8 mouse cellular contexts compared by ENCODE assay signal in genomic region chr15:78530671-78531450, GRCm38 (mm10). TPM values are rescaled to one million over a fixed set of nuclear protein-coding genes. Genes with fewer than 3 reads are reported as not detected.
DNase-seq lines count a peak whose midpoint lies in the region; ATAC-seq lines count a peak whose summit lies in the region.

Gene C1qtnf6, minus strand, starts transcription at chr15:78531416.

- H3K4me2 ChIP-seq in lung, embryonic 15.5 days: peak within 1 kb of the TSS; percentile 53

- H3K36me3 ChIP-seq in lung, embryonic 15.5 days: no peaks in the 10 kb centered on the region

- H3K4me1 ChIP-seq in lung, embryonic 15.5 days: peaks cover 55% of the 10 kb centered on the region

- no peaks in the 10 kb centered on the region for H3K9me3 ChIP-seq in lung, embryonic 15.5 days

- H3K27ac ChIP-seq in lung, embryonic 15.5 days: peak within 1 kb of the TSS; percentile 85

- peak within 1 kb of the TSS; percentile 29 for H3K4me3 ChIP-seq in lung, embryonic 15.5 days

- no peaks in the 10 kb centered on the region for H3K27me3 ChIP-seq in lung, embryonic 15.5 days

- WGBS in lung, embryonic 15.5 days: 54% methylated on average over 17 of the region's 17 CpGs

- peak in 1 of 2 experiments; percentile 42 for DNase-seq in layer of hippocampus, postnatal 10 days (ENCODE audit: low spot score in 2 of 2)
- no peak for DNase-seq in layer of hippocampus, adult 8-10 months (ENCODE audit: low spot score in 2 of 2)
- peak; percentile 72 for DNase-seq in cerebellum, adult 9-10 months
- no peak for DNase-seq in gonadal fat pad, adult 2 months (ENCODE audit: low read depth)
- DNase-seq in kidney, adult 11 months: peak; percentile 57
- DNase-seq in testis, postnatal 14 days (ENCODE audit: low spot score): peak; percentile 85
- DNase-seq in layer of hippocampus, adult 18-20 months (ENCODE audit: low spot score in 2 of 2): no peak

- H3K9ac ChIP-seq in lung, embryonic 15.5 days: peak within 1 kb of the TSS; percentile 36

- ATAC-seq in lung, embryonic 15.5 days (ENCODE audit: borderline replicate concordance, extremely low read depth, low FRiP score, low TSS enrichment): no peak

RNA-seq across cellular contexts. Expression of gene C1qtnf6, which starts in this region (rescaled TPM):
- total RNA-seq in layer of hippocampus, postnatal 10 days (2021): 10 to 100 TPM; 17.4 to 19.4 TPM
- total RNA-seq in layer of hippocampus, adult 8-10 months (2022): 1 to 10 TPM; 2.1 to 3.4 (median 3.0) TPM
- 35.3 and 40.4 TPM in 2 replicates for polyA plus RNA-seq in gonadal fat pad, adult 2 months (2012; rRNA removed)
- 31.1 and 33.1 TPM in 2 replicates for polyA plus RNA-seq in lung, embryonic 15.5 days (2015; fragmentation: Nextera tagmentation; extraction: Ambion mirVana)
- total RNA-seq in layer of hippocampus, adult 18-20 months (2021): 1 to 10 TPM; 2.5 to 3.4 TPM

Comparison
In these comparisons a context has a peak if more than half of its experiments do, and no peak if none do; other contexts are left out.
1. RNA of gene C1qtnf6 (total RNA-seq): 17.4 to 19.4 TPM in layer of hippocampus, postnatal 10 days; 2.5 to 3.4 TPM in layer of hippocampus, adult 18-20 months and 2.1 to 3.4 TPM in layer of hippocampus, adult 8-10 months; every median in the first group is over 4 times any median in the second.
2. DNase-seq: peak in cerebellum, adult 9-10 months (single experiment), kidney, adult 11 months (single experiment) and testis, postnatal 14 days (single experiment); none in layer of hippocampus, adult 8-10 months (0 of 2), gonadal fat pad, adult 2 months (single experiment) and layer of hippocampus, adult 18-20 months (0 of 2).